Mouse (Mus musculus): ENCODE measurements at regions not wholly inside any gene's neighbourhood (a gene's known extent, or its start where the extent isn't known, plus 50 kb on each side); places are given as distances from the start of the nearest gene placed in this dataset.

DNA sequence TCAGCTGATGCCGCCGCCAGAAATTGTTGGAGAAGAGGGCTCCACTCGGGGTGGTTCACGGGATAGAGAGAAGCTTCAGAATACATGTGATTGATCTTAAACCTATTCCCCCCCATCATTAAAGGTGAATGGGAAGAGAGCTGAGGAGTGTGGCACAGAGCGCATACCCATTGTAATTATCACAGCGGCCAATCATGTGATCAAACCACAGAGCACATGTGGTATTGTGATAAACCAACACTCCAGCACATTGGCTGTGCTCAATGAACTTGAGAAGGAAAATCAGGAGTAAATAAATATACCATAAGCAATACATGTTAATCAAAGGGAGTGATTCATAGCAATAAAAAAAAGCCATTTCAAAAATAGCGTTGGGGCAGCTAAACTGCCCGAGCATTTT is 355.5 kb upstream of the Runx1 start:
- H3K27ac ChIP-seq (ENCODE audit: insufficient read depth, low read length), result no peak overlapping the region
- H3K4me3 ChIP-seq (ENCODE audit: low read depth, low read length), result no peak overlapping the region
- H3K36me3 ChIP-seq (ENCODE audit: control insufficient read depth, insufficient read depth, low read length, poor library complexity, severe bottlenecking), result no peaks in the 10 kb centered on the region
- no peaks in the 10 kb centered on the region for H3K4me1 ChIP-seq (ENCODE audit: control insufficient read depth, insufficient read depth, low read length)
- H3K9me3 ChIP-seq (replicated peaks; ENCODE audit: control insufficient read depth, insufficient read depth, low read length, poor library complexity, severe bottlenecking), result peaks cover 16% of the 10 kb centered on the region
- no peak for TF ChIP-seq EP300 (IDR thresholded peaks at IDR 0.05; ENCODE audit: insufficient read depth, low read depth, low read length)
- TF ChIP-seq POLR2A (IDR thresholded peaks at IDR 0.05; ENCODE audit: insufficient read depth, low read length), result no peak
- no peak for TF ChIP-seq CTCF (IDR thresholded peaks at IDR 0.05; ENCODE audit: low read depth, low read length)
- no peak overlapping the region for H3K9ac ChIP-seq (ENCODE audit: low read depth, poor library complexity, severe bottlenecking)
- H3K27me3 ChIP-seq (ENCODE audit: control insufficient read depth, insufficient read depth, low read length, poor library complexity, severe bottlenecking), result no peaks in the 10 kb centered on the region

- H3K4me1 ChIP-seq (ENCODE audit: control insufficient read depth, insufficient read depth, low read length), result no peaks in the 10 kb centered on the region
- TF ChIP-seq CTCF (IDR thresholded peaks at IDR 0.05; ENCODE audit: low read depth, low read length) (no peak), POLR2A (IDR thresholded peaks at IDR 0.05; ENCODE audit: insufficient read depth, low read length) (no peak), EP300 (IDR thresholded peaks at IDR 0.05; ENCODE audit: insufficient read depth, low read depth, low read length) (no peak)
- H3K27ac ChIP-seq (ENCODE audit: insufficient read depth, low read length), result no peak overlapping the region
- H3K4me3 ChIP-seq (ENCODE audit: low read depth, low read length), result no peak overlapping the region
- no peak overlapping the region for H3K9ac ChIP-seq (ENCODE audit: low read depth, poor library complexity, severe bottlenecking)
- peaks cover 16% of the 10 kb centered on the region for H3K9me3 ChIP-seq (replicated peaks; ENCODE audit: control insufficient read depth, insufficient read depth, low read length, poor library complexity, severe bottlenecking)
- no peaks in the 10 kb centered on the region for H3K36me3 ChIP-seq (ENCODE audit: control insufficient read depth, insufficient read depth, low read length, poor library complexity, severe bottlenecking)
- no peaks in the 10 kb centered on the region for H3K27me3 ChIP-seq (ENCODE audit: control insufficient read depth, insufficient read depth, low read length, poor library complexity, severe bottlenecking)
Observed at GRCm38 (mm10) chr16:93180213-93180612, 354.3 kb upstream of the Runx1 start.

- H3K4me3 ChIP-seq (ENCODE audit: low read depth, low read length), result no peak overlapping the region
- no peaks in the 10 kb centered on the region for H3K36me3 ChIP-seq (ENCODE audit: control insufficient read depth, insufficient read depth, low read length, poor library complexity, severe bottlenecking)
- H3K9me3 ChIP-seq (replicated peaks; ENCODE audit: control insufficient read depth, insufficient read depth, low read length, poor library complexity, severe bottlenecking), result no peaks in the 10 kb centered on the region
- TF ChIP-seq CTCF (IDR thresholded peaks at IDR 0.05; ENCODE audit: low read depth, low read length) (no peak), EP300 (IDR thresholded peaks at IDR 0.05; ENCODE audit: insufficient read depth, low read depth, low read length) (no peak), POLR2A (IDR thresholded peaks at IDR 0.05; ENCODE audit: insufficient read depth, low read length) (no peak)
- no peak overlapping the region for H3K27ac ChIP-seq (ENCODE audit: insufficient read depth, low read length)
- H3K4me1 ChIP-seq (ENCODE audit: control insufficient read depth, insufficient read depth, low read length), result no peaks in the 10 kb centered on the region
- no peak overlapping the region for H3K9ac ChIP-seq (ENCODE audit: low read depth, poor library complexity, severe bottlenecking)
- no peaks in the 10 kb centered on the region for H3K27me3 ChIP-seq (ENCODE audit: control insufficient read depth, insufficient read depth, low read length, poor library complexity, severe bottlenecking)
Observed at GRCm38 (mm10) chr16:93166667-93167066, 340.7 kb upstream of the Runx1 start.

- Histone ChIP-seq H3K9me3 (replicated peaks; ENCODE audit: control insufficient read depth, insufficient read depth, low read length, poor library complexity, severe bottlenecking) (no peaks in the 10 kb centered on the region; the same call in 1 of the 2 replicates), H3K4me1 (ENCODE audit: control insufficient read depth, insufficient read depth, low read length) (no peaks in the 10 kb centered on the region), H3K36me3 (ENCODE audit: control insufficient read depth, insufficient read depth, low read length, poor library complexity, severe bottlenecking) (no peaks in the 10 kb centered on the region), H3K4me3 (ENCODE audit: low read depth, low read length) (no peak overlapping the region), H3K27me3 (ENCODE audit: control insufficient read depth, insufficient read depth, low read length, poor library complexity, severe bottlenecking) (no peaks in the 10 kb centered on the region), H3K27ac (ENCODE audit: insufficient read depth, low read length) (no peak overlapping the region), H3K9ac (ENCODE audit: low read depth, poor library complexity, severe bottlenecking) (no peak overlapping the region)
- TF ChIP-seq CTCF (IDR thresholded peaks at IDR 0.05; ENCODE audit: low read depth, low read length) (peak; percentile 28), EP300 (IDR thresholded peaks at IDR 0.05; ENCODE audit: insufficient read depth, low read depth, low read length) (no peak)
Observed at GRCm38 (mm10) chr16:93158526-93159226, 332.7 kb upstream of the Runx1 start.

- H3K9ac ChIP-seq (ENCODE audit: low read depth, poor library complexity, severe bottlenecking), result no peak overlapping the region
- no peaks in the 10 kb centered on the region for H3K4me1 ChIP-seq (ENCODE audit: control insufficient read depth, insufficient read depth, low read length)
- H3K4me3 ChIP-seq (ENCODE audit: low read depth, low read length), result no peak overlapping the region
- no peaks in the 10 kb centered on the region; the same call in 1 of the 2 replicates for H3K9me3 ChIP-seq (replicated peaks; ENCODE audit: control insufficient read depth, insufficient read depth, low read length, poor library complexity, severe bottlenecking)
- no peak overlapping the region for H3K27ac ChIP-seq (ENCODE audit: insufficient read depth, low read length)
- TF ChIP-seq POLR2A (IDR thresholded peaks at IDR 0.05; ENCODE audit: insufficient read depth, low read length) (no peak), EP300 (IDR thresholded peaks at IDR 0.05; ENCODE audit: insufficient read depth, low read depth, low read length) (no peak), CTCF (IDR thresholded peaks at IDR 0.05; ENCODE audit: low read depth, low read length) (no peak)
- H3K36me3 ChIP-seq (ENCODE audit: control insufficient read depth, insufficient read depth, low read length, poor library complexity, severe bottlenecking), result no peaks in the 10 kb centered on the region
- 0 out of 2 replicates have a peak, but pooled peaks cover 1% of the 10 kb centered on the region for H3K27me3 ChIP-seq (ENCODE audit: control insufficient read depth, insufficient read depth, low read length, poor library complexity, severe bottlenecking)
Observed at GRCm38 (mm10) chr16:93153545-93154329, 327.8 kb upstream of the Runx1 start.
